Mouse (Mus musculus): ENCODE measurements around the gene Fam49a. TPM values are rescaled to one million over a fixed set of nuclear protein-coding genes. Genes with fewer than 3 reads are reported as not detected.
"Not testable (repeated sequence)": the region's sequence is repeated elsewhere in the genome, so short reads cannot be mapped to it uniquely, and the experiment has no call there.

The Fam49a gene
- polyA plus RNA-seq, 1 experiment: 11.3 TPM

GRCm38 (mm10) chr12:12225706-12226105 lies 36.2 kb upstream of the Fam49a start:
- H3K27me3 ChIP-seq (ENCODE audit: control insufficient read depth, insufficient read depth, low read length): no peaks in the 10 kb centered on the region
- WGBS: 67% methylated on average over 6 of the region's 6 CpGs
- no peak for TF ChIP-seq CTCF (IDR thresholded peaks at IDR 0.05; ENCODE audit: extremely low read depth, insufficient read depth, insufficient read length, insufficient replicate concordance)
- TF ChIP-seq POLR2A (IDR thresholded peaks at IDR 0.05; ENCODE audit: low read depth, low read length): no peak
- peaks cover 3% of the 10 kb centered on the region for H3K4me1 ChIP-seq (ENCODE audit: control insufficient read depth, insufficient read depth, insufficient read length)
- peak in 1 of 2 experiments; percentile 52 for DNase-seq (ENCODE audit: low read depth in 1 of 2, low spot score in 2 of 2)
- no peak overlapping the region for H3K27ac ChIP-seq (ENCODE audit: insufficient read depth, low read length)
- H3K4me3 ChIP-seq (ENCODE audit: extremely low read depth, insufficient read depth, insufficient read length): no peak overlapping the region
- no peaks in the 10 kb centered on the region for H3K36me3 ChIP-seq (ENCODE audit: control insufficient read depth, insufficient read depth, low read length)

- H3K27me3 ChIP-seq (ENCODE audit: control insufficient read depth, insufficient read depth, low read length): no peaks in the 10 kb centered on the region
- TF ChIP-seq CTCF (IDR thresholded peaks at IDR 0.05; ENCODE audit: extremely low read depth, insufficient read depth, insufficient read length, insufficient replicate concordance) (no peak), POLR2A (IDR thresholded peaks at IDR 0.05; ENCODE audit: low read depth, low read length) (no peak)
- H3K4me3 ChIP-seq (ENCODE audit: extremely low read depth, insufficient read depth, insufficient read length): no peak overlapping the region
- no peak overlapping the region for H3K27ac ChIP-seq (ENCODE audit: insufficient read depth, low read length)
- DNase-seq (ENCODE audit: low read depth in 1 of 2, low spot score in 2 of 2): no peak
- 91% methylated on average over 3 of the region's 3 CpGs for WGBS
- no peaks in the 10 kb centered on the region for H3K36me3 ChIP-seq (ENCODE audit: control insufficient read depth, insufficient read depth, low read length)
- H3K4me1 ChIP-seq (ENCODE audit: control insufficient read depth, insufficient read depth, insufficient read length): peaks cover 3% of the 10 kb centered on the region
Observed at GRCm38 (mm10) chr12:12227594-12227993, 34.3 kb upstream of the Fam49a start.

DNA sequence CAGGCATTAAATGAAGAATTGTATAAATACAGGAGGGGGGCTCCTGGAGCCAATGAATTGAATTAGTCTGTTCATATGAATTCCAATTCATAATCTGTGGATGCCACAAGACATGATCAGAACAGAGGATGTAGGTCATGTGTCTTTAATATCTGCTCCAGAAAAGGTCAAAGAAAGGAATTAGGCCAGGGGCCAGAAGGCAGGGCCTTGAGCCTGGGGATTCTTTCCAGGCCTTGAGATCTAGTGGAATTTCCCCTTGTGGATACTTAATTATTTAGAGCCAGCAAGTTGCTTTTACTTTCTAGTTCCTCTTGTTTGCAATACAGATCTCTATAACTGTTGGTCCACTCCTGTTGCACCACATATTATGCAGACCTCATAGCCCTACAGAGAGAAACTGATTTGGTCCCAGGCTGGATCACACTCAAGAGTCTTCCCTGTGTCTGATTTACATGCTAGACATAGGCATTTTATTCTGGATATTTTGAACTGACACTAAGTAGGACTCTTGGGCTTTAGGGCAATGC lies 31.8 kb upstream of the Fam49a start:
- no peak overlapping the region for H3K4me3 ChIP-seq (ENCODE audit: extremely low read depth, insufficient read depth, insufficient read length)
- TF ChIP-seq POLR2A (IDR thresholded peaks at IDR 0.05; ENCODE audit: low read depth, low read length): no peak
- no peak for TF ChIP-seq CTCF (IDR thresholded peaks at IDR 0.05; ENCODE audit: extremely low read depth, insufficient read depth, insufficient read length, insufficient replicate concordance)
- H3K4me1 ChIP-seq (ENCODE audit: control insufficient read depth, insufficient read depth, insufficient read length): peaks cover 3% of the 10 kb centered on the region
- H3K36me3 ChIP-seq (ENCODE audit: control insufficient read depth, insufficient read depth, low read length): no peaks in the 10 kb centered on the region
- no peaks in the 10 kb centered on the region for H3K27me3 ChIP-seq (ENCODE audit: control insufficient read depth, insufficient read depth, low read length)
- H3K27ac ChIP-seq (ENCODE audit: insufficient read depth, low read length): no peak overlapping the region
- DNase-seq (ENCODE audit: low read depth in 1 of 2, low spot score in 2 of 2): no peak

DNA sequence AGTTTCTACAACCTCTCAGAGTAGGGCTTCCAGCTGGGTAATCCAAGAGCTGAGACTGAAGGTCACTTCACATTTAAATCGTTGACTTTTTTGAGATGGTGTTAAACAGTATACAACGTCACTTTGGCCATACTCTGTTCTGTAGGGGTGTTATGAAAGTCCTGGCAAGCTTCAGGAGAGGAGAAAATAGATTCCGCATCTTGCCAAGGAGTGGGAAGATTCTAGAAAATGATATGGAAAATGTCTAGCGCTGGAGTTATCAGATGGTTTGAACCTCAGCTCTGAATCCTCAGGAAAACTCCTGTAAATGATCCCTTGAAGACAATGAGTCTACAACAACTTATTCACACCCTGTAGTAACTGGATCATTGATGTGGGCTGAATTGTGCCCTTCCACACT lies 29.8 kb upstream of the Fam49a start:
- no peak overlapping the region for H3K27ac ChIP-seq (ENCODE audit: insufficient read depth, low read length)
- no peaks in the 10 kb centered on the region for H3K27me3 ChIP-seq (ENCODE audit: control insufficient read depth, insufficient read depth, low read length)
- WGBS: 83% methylated on average over 4 of the region's 4 CpGs
- H3K4me3 ChIP-seq (ENCODE audit: extremely low read depth, insufficient read depth, insufficient read length): no peak overlapping the region
- no peaks in the 10 kb centered on the region for H3K36me3 ChIP-seq (ENCODE audit: control insufficient read depth, insufficient read depth, low read length)
- no peaks in the 10 kb centered on the region; the same call in 1 of the 2 replicates for H3K4me1 ChIP-seq (ENCODE audit: control insufficient read depth, insufficient read depth, insufficient read length)
- TF ChIP-seq POLR2A (IDR thresholded peaks at IDR 0.05; ENCODE audit: low read depth, low read length) (no peak), CTCF (IDR thresholded peaks at IDR 0.05; ENCODE audit: extremely low read depth, insufficient read depth, insufficient read length, insufficient replicate concordance) (no peak)
- DNase-seq (ENCODE audit: low read depth in 1 of 2, low spot score in 2 of 2): no peak

GRCm38 (mm10) chr12:12236978-12237377 lies 25.0 kb upstream of the Fam49a start:
- DNase-seq (ENCODE audit: low read depth in 1 of 2, low spot score in 2 of 2): no peak
- no peak for TF ChIP-seq POLR2A (IDR thresholded peaks at IDR 0.05; ENCODE audit: low read depth, low read length)
- TF ChIP-seq CTCF (IDR thresholded peaks at IDR 0.05; ENCODE audit: extremely low read depth, insufficient read depth, insufficient read length, insufficient replicate concordance): no peak
- WGBS: 85% methylated on average over 5 of the region's 5 CpGs

DNA sequence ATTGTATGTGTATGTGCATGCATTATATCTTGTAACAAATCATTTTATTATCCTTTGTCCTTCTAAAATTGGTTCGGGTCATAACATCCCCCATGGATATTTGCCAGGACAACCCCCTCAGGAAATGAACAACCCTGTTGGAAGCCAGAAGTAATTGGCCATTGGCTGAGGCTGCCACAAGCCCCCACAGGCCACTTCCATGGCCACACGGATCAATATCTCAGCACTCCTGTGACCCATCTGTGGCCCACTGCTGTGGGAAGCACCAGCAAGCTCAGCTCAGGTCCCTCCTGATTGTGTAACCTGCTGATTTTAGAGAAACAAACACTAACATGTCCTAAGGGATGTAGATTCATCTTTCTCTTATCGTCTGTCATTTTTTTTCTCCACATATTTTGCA lies 22.4 kb upstream of the Fam49a start:
- Histone ChIP-seq H3K4me1 (ENCODE audit: control insufficient read depth, insufficient read depth, insufficient read length) (no peaks in the 10 kb centered on the region), H3K36me3 (ENCODE audit: control insufficient read depth, insufficient read depth, low read length) (no peaks in the 10 kb centered on the region), H3K27me3 (ENCODE audit: control insufficient read depth, insufficient read depth, low read length) (no peaks in the 10 kb centered on the region), H3K27ac (ENCODE audit: insufficient read depth, low read length) (no peak overlapping the region), H3K4me3 (ENCODE audit: extremely low read depth, insufficient read depth, insufficient read length) (no peak overlapping the region)
- WGBS: 75% methylated on average over 3 of the region's 3 CpGs
- DNase-seq (ENCODE audit: low read depth in 1 of 2, low spot score in 2 of 2): no peak
- TF ChIP-seq CTCF (IDR thresholded peaks at IDR 0.05; ENCODE audit: extremely low read depth, insufficient read depth, insufficient read length, insufficient replicate concordance) (no peak), POLR2A (IDR thresholded peaks at IDR 0.05; ENCODE audit: low read depth, low read length) (no peak)

More at GRCm38 (mm10) chr12:12236978-12237377, 25.0 kb upstream of the Fam49a start:
- Histone ChIP-seq H3K4me3 (ENCODE audit: extremely low read depth, insufficient read depth, insufficient read length) (no peak overlapping the region), H3K27me3 (ENCODE audit: control insufficient read depth, insufficient read depth, low read length) (no peaks in the 10 kb centered on the region), H3K27ac (ENCODE audit: insufficient read depth, low read length) (no peak overlapping the region), H3K4me1 (ENCODE audit: control insufficient read depth, insufficient read depth, insufficient read length) (no peaks in the 10 kb centered on the region), H3K36me3 (ENCODE audit: control insufficient read depth, insufficient read depth, low read length) (no peaks in the 10 kb centered on the region)

DNA sequence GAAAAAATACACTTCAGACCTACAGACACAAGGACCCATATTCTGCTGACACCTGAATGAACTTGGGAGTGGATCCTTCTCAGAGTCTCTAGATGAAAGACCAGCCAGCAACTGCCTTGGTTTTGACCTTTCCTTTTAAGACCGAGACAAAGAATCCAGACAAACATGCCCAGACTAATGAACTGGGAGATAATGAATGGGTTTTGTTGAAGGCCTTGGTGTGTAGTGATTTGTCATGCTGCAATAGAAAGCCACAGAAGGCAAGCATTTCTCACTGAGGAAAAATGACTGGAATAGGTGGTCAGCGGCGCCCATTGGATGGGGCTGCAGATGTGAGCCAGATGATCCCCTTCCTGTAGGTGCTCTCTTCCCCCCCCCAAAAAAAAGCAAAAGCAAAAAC lies 18.8 kb upstream of the Fam49a start:
- 91% methylated on average over 3 of the region's 3 CpGs for WGBS
- no peak for DNase-seq (ENCODE audit: low read depth in 1 of 2, low spot score in 2 of 2)
- Histone ChIP-seq H3K4me3 (ENCODE audit: extremely low read depth, insufficient read depth, insufficient read length) (no peak overlapping the region), H3K27ac (ENCODE audit: insufficient read depth, low read length) (no peak overlapping the region), H3K4me1 (ENCODE audit: control insufficient read depth, insufficient read depth, insufficient read length) (peaks cover 5% of the 10 kb centered on the region), H3K27me3 (ENCODE audit: control insufficient read depth, insufficient read depth, low read length) (no peaks in the 10 kb centered on the region), H3K36me3 (ENCODE audit: control insufficient read depth, insufficient read depth, low read length) (no peaks in the 10 kb centered on the region)
- TF ChIP-seq CTCF (IDR thresholded peaks at IDR 0.05; ENCODE audit: extremely low read depth, insufficient read depth, insufficient read length, insufficient replicate concordance) (no peak), POLR2A (IDR thresholded peaks at IDR 0.05; ENCODE audit: low read depth, low read length) (no peak)

DNA sequence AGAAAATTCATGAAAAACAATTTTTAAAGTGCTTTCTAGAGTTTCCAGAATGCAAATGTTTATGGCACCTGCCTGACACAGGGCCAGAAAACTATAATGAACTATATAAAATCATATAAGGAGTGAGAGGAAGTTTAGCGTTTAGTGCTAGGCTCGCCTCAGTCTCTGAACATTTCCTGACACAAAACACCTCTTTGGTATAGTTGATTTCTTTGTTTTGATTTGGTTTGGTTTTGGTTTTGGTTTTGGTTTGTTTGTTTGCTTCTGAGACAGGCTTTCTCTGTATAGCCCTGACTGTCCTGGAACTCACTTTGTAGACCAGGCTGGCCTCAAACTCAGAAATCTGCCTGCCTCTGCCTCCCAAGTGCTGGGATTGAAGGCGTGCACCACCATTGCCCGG lies 14.9 kb upstream of the Fam49a start:
- not testable (repeated sequence) for DNase-seq (ENCODE audit: low read depth in 1 of 2, low spot score in 2 of 2)
- WGBS: 55% methylated on average over 4 of the region's 4 CpGs

More for the DNA sequence above, 14.9 kb upstream of the Fam49a start:
- not testable (repeated sequence) for H3K4me3 ChIP-seq (ENCODE audit: extremely low read depth, insufficient read depth, insufficient read length); H3K27ac ChIP-seq (ENCODE audit: insufficient read depth, low read length); H3K36me3 ChIP-seq (ENCODE audit: control insufficient read depth, insufficient read depth, low read length); H3K27me3 ChIP-seq (ENCODE audit: control insufficient read depth, insufficient read depth, low read length)
- H3K4me1 ChIP-seq (ENCODE audit: control insufficient read depth, insufficient read depth, insufficient read length): peaks cover 11% of the 10 kb centered on the region
